Mouse (Mus musculus) brown adipose tissue, adult 24 weeks (tissue): ENCODE results near the gene Pik3c2g. TPM values are rescaled to one million over a fixed set of nuclear protein-coding genes. Genes with fewer than 3 reads are reported as not detected.

Source experiments
- H3K27ac ChIP-seq: fragments of 200-500 bp; replicated peaks from 2 replicates; pipeline ENCODE4 v1.5.1; 2012; ENCODE audit warnings: low read depth, mild to moderate bottlenecking, low read length
- H3K4me1 ChIP-seq: fragments of 200-500 bp; 2 replicates; pipeline ENCODE4 v1.6.1; 2012; ENCODE audit warnings: low read length, mixed read lengths; ENCODE audit not compliant: control insufficient read depth, insufficient read depth, insufficient read length
- H3K4me3 ChIP-seq: fragments of 200-500 bp; 2 replicates; pipeline ENCODE4 v1.5.1; 2012; ENCODE audit warnings: low read depth, mild to moderate bottlenecking, low read length, moderate library complexity; ENCODE audit not compliant: insufficient read depth
- polyA plus RNA-seq: library from polyadenylated mRNA; stranded (reverse); fragments of >200 nt; gene quantifications from 2 replicates; pipeline ENCODE4 v1.2.4, GENCODE M21; 2012; ENCODE audit not compliant: missing spikeins, insufficient read depth, insufficient read length

The Pik3c2g gene
- polyA plus RNA-seq, 1 experiment = not detected

GRCm38 (mm10) chr6:139760978-139761377 is 174.0 kb downstream of the Pik3c2g start:
- Histone ChIP-seq H3K27ac (no peak overlapping the region), H3K4me3 (no peak overlapping the region), H3K4me1 (no peaks in the 10 kb centered on the region)

GRCm38 (mm10) chr6:139764398-139764797 is 177.4 kb downstream of the Pik3c2g start:
- Histone ChIP-seq H3K27ac (no peak overlapping the region), H3K4me1 (no peaks in the 10 kb centered on the region), H3K4me3 (no peak overlapping the region)

GRCm38 (mm10) chr6:139769744-139770473 is 182.9 kb downstream of the Pik3c2g start:
- no peak overlapping the region for H3K4me3 ChIP-seq
- H3K4me1 ChIP-seq = no peaks in the 10 kb centered on the region
- H3K27ac ChIP-seq = no peak overlapping the region

GRCm38 (mm10) chr6:139770535-139770934 is 183.5 kb downstream of the Pik3c2g start:
- Histone ChIP-seq H3K4me3 (no peak overlapping the region), H3K4me1 (no peaks in the 10 kb centered on the region), H3K27ac (no peak overlapping the region)

GRCm38 (mm10) chr6:139777576-139778282 is 190.7 kb downstream of the Pik3c2g start:
- H3K4me1 ChIP-seq = no peaks in the 10 kb centered on the region

GRCm38 (mm10) chr6:139780028-139780427 is 193.0 kb downstream of the Pik3c2g start:
- Histone ChIP-seq H3K4me1 (no peaks in the 10 kb centered on the region), H3K27ac (no peak overlapping the region), H3K4me3 (no peak overlapping the region)

More at GRCm38 (mm10) chr6:139777576-139778282, 190.7 kb downstream of the Pik3c2g start:
- Histone ChIP-seq H3K27ac (no peak overlapping the region), H3K4me3 (no peak overlapping the region)

- Histone ChIP-seq H3K27ac (no peak overlapping the region), H3K4me1 (no peaks in the 10 kb centered on the region), H3K4me3 (no peak overlapping the region)
These were observed 202.5 kb downstream of the Pik3c2g start for GRCm38 (mm10) chr6:139789479-139789878.

GRCm38 (mm10) chr6:139799541-139800226 is 212.7 kb downstream of the Pik3c2g start:
- no peaks in the 10 kb centered on the region for H3K4me1 ChIP-seq
- H3K27ac ChIP-seq = no peak overlapping the region
- H3K4me3 ChIP-seq = no peak overlapping the region

GRCm38 (mm10) chr6:139821916-139822315 is 234.9 kb downstream of the Pik3c2g start:
- H3K4me1 ChIP-seq = no peaks in the 10 kb centered on the region
- no peak overlapping the region for H3K4me3 ChIP-seq
- H3K27ac ChIP-seq = no peak overlapping the region

- Histone ChIP-seq H3K4me1 (no peaks in the 10 kb centered on the region; the same call in 1 of the 2 replicates), H3K4me3 (no peak overlapping the region), H3K27ac (no peak overlapping the region)
These were observed 251.2 kb downstream of the Pik3c2g start for GRCm38 (mm10) chr6:139838239-139838638.

GRCm38 (mm10) chr6:139838713-139839112 is 251.7 kb downstream of the Pik3c2g start:
- Histone ChIP-seq H3K27ac (no peak overlapping the region), H3K4me1 (no peaks in the 10 kb centered on the region; the same call in 1 of the 2 replicates), H3K4me3 (no peak overlapping the region)

- H3K4me1 ChIP-seq = no peaks in the 10 kb centered on the region; the same call in 1 of the 2 replicates
- no peak overlapping the region for H3K27ac ChIP-seq
- H3K4me3 ChIP-seq = no peak overlapping the region
These were observed 252.9 kb downstream of the Pik3c2g start for GRCm38 (mm10) chr6:139839907-139840306.

GRCm38 (mm10) chr6:139841272-139841671 is 254.3 kb downstream of the Pik3c2g start:
- Histone ChIP-seq H3K4me3 (no peak overlapping the region), H3K4me1 (no peaks in the 10 kb centered on the region; the same call in 1 of the 2 replicates), H3K27ac (no peak overlapping the region)

- Histone ChIP-seq H3K4me1 (no peaks in the 10 kb centered on the region; the same call in 1 of the 2 replicates), H3K4me3 (no peak overlapping the region), H3K27ac (no peak overlapping the region)
These were observed 255.6 kb downstream of the Pik3c2g start for GRCm38 (mm10) chr6:139842626-139843025.

GRCm38 (mm10) chr6:139843531-139843930 is 256.5 kb downstream of the Pik3c2g start:
- Histone ChIP-seq H3K4me1 (no peaks in the 10 kb centered on the region; the same call in 1 of the 2 replicates), H3K27ac (no peak overlapping the region), H3K4me3 (no peak overlapping the region)
